Mouse (Mus musculus): ENCODE measurements around the gene Trmt5. TPM values are rescaled to one million over a fixed set of nuclear protein-coding genes. Genes with fewer than 3 reads are reported as not detected.

Trmt5 gene
- total RNA-seq (2021) = 10 to 100 TPM; 40.0 to 46.7 TPM

DNA sequence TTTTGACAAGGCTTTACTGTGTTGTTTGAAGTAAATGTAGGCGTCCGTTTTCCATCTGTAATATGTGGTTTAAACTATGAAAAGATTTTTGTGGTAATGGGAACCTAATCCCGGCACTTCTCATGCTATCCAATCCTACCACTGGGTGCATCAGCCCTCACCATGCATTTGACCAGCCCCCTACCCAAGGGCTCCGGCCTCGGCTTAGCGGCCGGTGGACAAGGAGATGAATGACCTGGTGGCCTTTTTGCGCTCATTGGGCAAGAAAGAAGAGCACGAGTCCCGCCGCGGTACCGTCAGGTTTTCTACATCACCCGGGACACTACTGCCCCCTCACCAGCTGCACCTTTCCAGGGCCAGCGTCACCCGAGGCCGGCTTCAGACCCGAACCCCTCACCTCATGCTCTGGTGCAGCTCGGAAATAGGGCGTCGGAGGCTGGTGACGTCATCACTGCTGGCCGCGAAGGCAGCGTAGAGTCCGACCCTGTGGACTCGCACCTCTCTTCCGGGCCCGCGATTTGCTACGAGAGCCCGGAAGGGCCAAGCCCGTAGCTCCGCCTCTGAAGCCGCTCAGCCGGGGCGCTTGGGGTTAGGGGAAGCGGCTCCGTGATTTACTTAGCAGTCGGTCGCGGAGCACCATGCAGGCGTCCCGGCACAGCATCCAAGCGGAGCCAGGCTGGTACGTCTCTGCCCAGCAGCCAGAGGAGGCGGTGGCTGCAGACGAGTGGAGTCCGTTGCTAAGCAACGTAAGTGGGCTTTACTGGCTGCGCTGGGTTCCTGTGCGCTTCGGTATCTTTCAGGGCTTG, at the start of gene Trmt5, which contains the start of gene Slc38a6:
TSS of gene Trmt5 (minus strand) at position 424 of the 806 bp plus-strand sequence.
TSS of gene Slc38a6 (plus strand) at position 493 of the 806 bp plus-strand sequence.
- intact Hi-C loops (cut with DNase I) = loop anchor here (2.0 to 10.0 kb wide), 5 partner anchors 41 to 232 kb away; partner anchors contain the start of genes Six1 and Six4
- peak; percentile 86 for DNase-seq (ENCODE audit: low spot score)

DNA sequence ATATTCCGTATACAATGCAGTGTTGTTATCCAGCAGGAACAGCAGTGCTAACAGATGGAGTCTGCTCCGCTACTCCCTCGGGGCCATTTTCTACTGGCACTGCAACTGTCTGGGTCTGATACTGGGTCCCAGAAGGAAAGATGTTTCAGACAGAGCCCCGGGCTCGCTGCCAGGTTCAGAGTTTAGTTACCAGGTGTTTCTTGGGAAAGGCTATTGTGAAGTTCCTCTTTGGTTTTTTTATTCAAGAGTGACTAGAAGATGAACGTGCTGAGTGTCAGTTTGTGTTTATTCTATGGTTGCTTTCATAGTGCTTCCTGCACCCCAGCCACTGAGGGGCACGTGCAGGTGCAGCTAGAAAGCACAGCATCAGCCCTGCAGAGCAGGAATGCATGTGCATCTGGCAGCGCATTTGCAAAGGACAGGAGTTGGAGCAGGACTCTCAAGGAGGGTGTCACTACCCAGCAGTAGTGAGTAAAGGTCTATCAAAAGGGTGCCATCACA, 47.6 kb upstream of the Trmt5 start:
- DNase-seq (ENCODE audit: low spot score) = no peak
- intact Hi-C loops (cut with DNase I) = no loop called here

GRCm38 (mm10) chr12:73332701-73333100, 46.2 kb upstream of the Trmt5 start:
- no peak for DNase-seq (ENCODE audit: low spot score)
- intact Hi-C loops (cut with DNase I) = no loop called here

- DNase-seq (ENCODE audit: low spot score) = no peak
- intact Hi-C loops (cut with DNase I) = no loop called here
Measured at GRCm38 (mm10) chr12:73330236-73330635, 43.7 kb upstream of the Trmt5 start.

DNA sequence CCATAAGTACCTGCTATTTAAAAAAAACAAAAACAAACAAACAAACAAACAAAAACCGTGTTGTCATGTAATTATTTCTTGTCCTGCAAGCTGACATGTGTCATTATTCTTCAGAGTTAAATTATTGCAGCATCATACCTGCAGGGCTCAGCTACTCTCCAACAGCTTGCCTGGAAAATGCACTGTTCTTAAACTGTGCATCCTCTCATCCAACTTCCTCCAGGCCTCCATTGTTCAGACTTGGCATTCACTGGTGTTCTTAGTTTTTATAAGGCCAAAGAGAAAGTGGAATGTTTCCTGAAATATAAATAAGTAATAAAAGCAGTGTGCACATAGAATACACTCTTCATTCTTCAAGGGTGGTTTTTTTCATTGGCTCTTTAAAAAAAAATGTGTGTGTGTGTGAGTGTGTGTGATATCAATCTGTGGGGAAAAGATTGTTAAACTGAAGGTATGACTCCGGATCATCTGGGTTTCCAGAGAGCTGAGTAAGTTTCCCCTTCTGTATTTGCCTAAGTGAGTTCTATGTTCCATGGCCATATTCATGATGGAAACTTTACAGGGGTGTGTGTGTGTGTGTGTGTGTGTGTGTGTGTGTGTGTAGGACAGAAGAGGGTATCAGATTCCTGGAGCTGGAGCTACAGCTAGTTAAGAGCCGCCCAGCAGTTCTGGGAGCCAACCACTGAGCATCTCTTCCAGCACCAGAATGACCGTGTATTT, 42.1 kb upstream of the Trmt5 start:
- intact Hi-C loops (cut with DNase I) = loop anchor here (5.0 to 10.0 kb wide), 2 partner anchors 41 to 186 kb away; partner anchors contain the start of genes Slc38a6 and Trmt5
- no peak for DNase-seq (ENCODE audit: low spot score)

DNA sequence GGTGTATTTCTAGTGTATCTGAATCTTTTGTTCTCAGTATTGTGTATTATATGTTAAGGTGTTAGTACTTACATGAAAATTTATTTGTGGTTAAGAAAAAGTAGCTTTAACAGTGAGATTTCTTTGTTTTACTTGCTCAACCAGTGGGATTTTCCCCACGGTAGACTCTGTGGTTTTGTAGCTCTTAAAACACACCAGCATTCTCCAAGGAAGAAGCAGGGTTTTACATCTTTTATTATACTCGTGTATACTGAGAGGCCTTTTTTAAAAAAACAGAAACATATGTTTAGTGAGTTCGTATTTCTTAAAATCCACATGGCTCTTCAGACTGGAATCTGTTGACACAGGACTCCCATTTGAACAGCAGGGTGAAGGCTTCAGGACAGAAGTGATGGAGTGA, 40.9 kb upstream of the Trmt5 start:
- intact Hi-C loops (cut with DNase I) = loop anchor here (5.0 to 10.0 kb wide), 2 partner anchors 40 to 187 kb away; partner anchors contain the start of genes Slc38a6 and Trmt5
- no peak for DNase-seq (ENCODE audit: low spot score)

DNA sequence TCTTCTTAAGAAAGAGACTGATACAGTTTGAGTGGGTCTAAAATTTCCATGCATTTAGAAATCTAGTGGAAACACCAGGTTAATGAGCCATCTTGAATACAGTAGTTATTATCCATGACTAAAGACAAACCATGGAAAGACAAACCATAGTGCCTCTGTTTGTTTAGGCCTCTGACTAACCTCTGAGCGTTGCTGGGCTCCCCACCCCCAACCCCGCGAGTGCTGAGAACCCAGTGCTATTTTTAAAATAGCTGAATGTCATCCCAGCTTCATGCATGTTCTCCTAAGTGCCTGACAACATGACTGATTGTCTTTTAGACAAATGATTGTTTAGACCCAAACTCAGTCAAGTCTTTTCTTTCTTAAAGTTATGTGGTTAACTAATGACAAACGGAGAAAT, 39.1 kb upstream of the Trmt5 start:
- no peak for DNase-seq (ENCODE audit: low spot score)
- intact Hi-C loops (cut with DNase I) = loop anchor here (2.0 to 10.0 kb wide), 3 partner anchors 38 to 305 kb away; partner anchors contain the start of genes Slc38a6 and Trmt5

DNA sequence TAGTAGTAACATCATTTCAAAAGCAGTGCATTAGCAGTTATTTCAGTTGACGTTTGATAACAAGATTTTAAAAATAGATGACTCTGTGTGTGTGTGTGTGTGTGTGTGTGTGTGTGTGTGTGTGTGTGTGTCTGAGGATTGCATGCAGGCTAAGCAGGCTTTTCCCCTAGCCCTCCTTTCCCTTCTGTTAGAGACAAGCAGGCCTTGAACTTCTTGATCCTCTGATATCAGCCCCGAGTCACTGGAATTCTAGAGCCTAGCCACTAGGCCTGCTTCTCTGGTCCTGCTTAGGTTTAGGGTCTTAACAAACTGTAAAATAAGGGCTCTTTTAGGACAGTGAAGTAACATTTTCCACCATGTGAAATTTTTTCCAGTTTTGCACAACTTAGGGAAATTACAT, 38.7 kb upstream of the Trmt5 start:
- intact Hi-C loops (cut with DNase I) = loop anchor here (2.0 to 10.0 kb wide), 3 partner anchors 38 to 304 kb away; partner anchors contain the start of genes Slc38a6 and Trmt5
- DNase-seq (ENCODE audit: low spot score) = no peak

DNA sequence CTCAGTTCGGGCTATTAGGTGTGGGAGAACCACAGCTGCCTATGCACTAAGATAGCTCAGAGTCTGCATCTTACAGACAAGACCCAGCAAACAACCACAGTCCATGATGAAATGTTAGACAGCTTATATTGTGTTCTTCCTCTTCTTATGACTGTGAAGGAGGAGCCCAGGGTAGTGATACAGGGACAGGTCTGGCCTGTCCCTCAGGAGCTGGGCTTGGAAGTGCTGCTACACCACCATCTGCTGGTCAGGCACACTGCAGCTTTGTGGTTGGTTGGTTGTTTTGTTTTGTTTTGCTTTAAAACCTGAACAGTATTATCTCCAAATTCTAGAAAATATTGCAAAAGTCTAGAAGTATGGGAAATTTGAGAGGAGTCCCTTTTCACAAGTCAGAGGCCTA, 38.2 kb upstream of the Trmt5 start:
- no peak for DNase-seq (ENCODE audit: low spot score)
- intact Hi-C loops (cut with DNase I) = loop anchor here (2.0 to 10.0 kb wide), 5 partner anchors 37 to 304 kb away; partner anchors contain the start of genes Slc38a6 and Trmt5

- peak; percentile 10 for DNase-seq (ENCODE audit: low spot score)
- intact Hi-C loops (cut with DNase I) = loop anchor here (2.0 to 10.0 kb wide), 4 partner anchors 123 to 303 kb away; no protein-coding TSS in a partner anchor
Measured at GRCm38 (mm10) chr12:73324180-73324586, 37.7 kb upstream of the Trmt5 start.

DNA sequence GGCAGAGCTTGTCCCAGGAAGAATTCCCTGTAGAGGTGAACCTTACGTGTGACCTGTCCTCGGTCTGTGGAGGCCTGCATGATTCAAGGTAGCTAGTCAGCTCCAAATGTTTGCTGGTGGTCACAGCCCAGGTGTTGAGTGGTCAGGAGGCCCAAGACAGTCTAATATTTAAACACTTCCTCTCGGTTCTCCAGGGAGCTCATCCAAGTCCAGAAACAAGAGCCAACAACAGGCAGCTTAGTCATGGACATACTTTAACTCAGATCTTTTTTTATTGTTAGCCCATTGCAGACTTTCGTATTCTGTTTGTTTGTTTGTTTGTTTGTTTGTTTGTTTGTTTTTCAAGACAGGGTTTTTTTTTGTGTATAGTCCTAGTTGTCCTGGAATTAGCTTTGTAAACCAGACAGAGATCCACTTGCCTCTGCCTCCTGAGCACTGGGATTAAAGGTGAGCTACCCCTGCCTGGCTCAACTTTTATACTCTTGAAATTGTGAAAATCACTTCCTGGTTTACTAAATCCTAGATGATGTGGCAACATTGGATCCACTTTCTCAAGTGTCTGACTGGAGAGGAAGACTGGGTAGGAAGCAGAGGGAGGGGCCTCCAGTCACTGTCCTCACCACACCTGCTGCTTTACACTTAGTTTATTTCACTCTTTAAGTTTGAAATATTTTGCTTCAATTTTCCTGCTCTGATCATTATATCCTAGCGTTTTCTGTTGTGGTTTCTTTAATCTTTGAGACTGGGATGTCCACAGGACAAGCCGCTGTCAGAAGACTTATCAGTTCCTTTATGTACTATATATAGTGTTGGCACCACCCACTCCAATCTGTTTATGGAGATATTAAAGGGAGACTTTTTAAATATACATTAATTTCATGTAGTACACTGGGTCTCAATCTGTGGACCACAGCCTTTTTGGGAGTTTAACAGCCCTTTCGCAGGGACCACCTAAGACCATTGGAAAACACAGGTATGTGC, 31.5 kb upstream of the Trmt5 start:
- no peak for DNase-seq (ENCODE audit: low spot score)
- intact Hi-C loops (cut with DNase I) = no loop called here

GRCm38 (mm10) chr12:73308711-73309110, 22.2 kb upstream of the Trmt5 start:
- intact Hi-C loops (cut with DNase I) = no loop called here
- no peak for DNase-seq (ENCODE audit: low spot score)

- intact Hi-C loops (cut with DNase I) = no loop called here
- no peak for DNase-seq (ENCODE audit: low spot score)
Measured at GRCm38 (mm10) chr12:73307750-73308149, 21.2 kb upstream of the Trmt5 start.

- DNase-seq (ENCODE audit: low spot score) = no peak
- intact Hi-C loops (cut with DNase I) = no loop called here
Measured at GRCm38 (mm10) chr12:73304636-73305035, 18.1 kb upstream of the Trmt5 start.

GRCm38 (mm10) chr12:73300531-73300930, 14.0 kb upstream of the Trmt5 start:
- no peak for DNase-seq (ENCODE audit: low spot score)
- intact Hi-C loops (cut with DNase I) = no loop called here

DNA sequence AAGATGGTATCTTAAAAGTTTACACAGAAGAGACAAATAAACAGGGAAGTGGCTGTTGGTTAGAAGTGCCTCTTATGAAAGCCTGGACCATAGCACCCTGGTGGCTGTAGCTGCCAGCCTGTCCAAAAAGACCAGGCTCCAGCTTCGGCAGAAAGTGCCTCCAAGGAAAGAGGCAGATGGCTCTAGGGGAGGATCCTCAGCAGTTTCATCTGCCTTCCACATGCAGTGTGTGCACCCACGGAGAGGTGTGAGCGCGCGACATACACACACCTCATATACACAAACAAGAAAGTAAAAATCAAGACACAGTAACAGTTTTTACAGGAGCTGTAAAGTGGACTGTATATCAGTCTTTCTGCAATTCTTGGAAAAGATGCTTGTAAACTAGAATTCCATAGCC, 12.1 kb upstream of the Trmt5 start:
- no peak for DNase-seq (ENCODE audit: low spot score)
- intact Hi-C loops (cut with DNase I) = no loop called here

GRCm38 (mm10) chr12:73295505-73296140, 9.1 kb upstream of the Trmt5 start:
- intact Hi-C loops (cut with DNase I) = no loop called here
- DNase-seq (ENCODE audit: low spot score) = no peak

DNA sequence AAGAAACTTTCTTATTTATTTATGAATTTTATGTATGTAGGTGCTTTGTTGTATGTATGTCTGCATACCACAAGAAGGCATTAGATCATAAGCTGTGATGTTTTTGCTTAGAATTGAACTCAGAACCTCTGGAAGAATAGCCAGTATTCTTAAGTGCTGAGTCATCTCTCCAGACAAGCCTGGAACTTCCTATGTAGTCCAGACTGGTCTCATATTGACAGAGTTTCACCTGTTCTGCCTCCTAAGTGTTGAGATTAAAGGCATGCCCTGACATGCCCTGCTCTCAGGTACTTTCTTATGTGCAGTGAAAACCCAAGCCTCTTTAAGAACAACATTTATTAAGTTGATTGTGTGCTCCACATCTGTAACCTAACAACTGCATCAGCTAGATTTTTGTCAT, 8.4 kb upstream of the Trmt5 start:
- no peak for DNase-seq (ENCODE audit: low spot score)
- intact Hi-C loops (cut with DNase I) = no loop called here

DNA sequence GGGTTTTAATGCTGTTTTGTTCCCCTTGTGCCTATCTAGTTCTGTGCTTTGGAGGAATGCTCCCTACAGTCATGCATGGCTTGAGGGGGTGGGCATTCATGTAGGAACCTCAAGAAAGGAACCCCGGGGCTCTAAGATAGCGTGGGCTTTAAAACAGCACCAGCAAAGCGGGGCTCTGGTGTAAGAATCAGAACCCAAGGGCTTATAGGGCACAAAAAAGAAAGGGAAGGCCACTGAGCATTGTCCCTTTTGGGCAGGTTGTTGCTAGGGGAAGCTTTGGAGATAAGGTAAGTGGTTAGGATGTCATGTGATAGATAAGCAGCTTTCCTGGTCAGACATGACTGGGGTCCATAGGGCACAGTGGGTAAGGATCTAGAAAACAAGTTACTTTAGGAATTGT, 2.1 kb upstream of the Trmt5 start:
- no peak for DNase-seq (ENCODE audit: low spot score)
- intact Hi-C loops (cut with DNase I) = loop anchor here (5.0 to 10.0 kb wide), 4 partner anchors 39 to 234 kb away; partner anchors contain the start of genes Six1 and Six4
